Mouse (Mus musculus) layer of hippocampus, postnatal 25 days (tissue): ENCODE measurements around the gene Tspan11. TPM values are rescaled to one million over a fixed set of nuclear protein-coding genes. Genes with fewer than 3 reads are reported as not detected.
A peak's percentile ranks its signal among the peaks of the same experiment; 100 is the strongest.

Experiments
- DNase-seq, 2 experiments: peaks; one replicate each; pipeline ENCODE4 v3.0.0; 2022; ENCODE audit warnings: mixed read lengths in 2 of 2, low spot score in 1 of 2; ENCODE audit errors: extremely low spot score in 1 of 2
- total RNA-seq, 2 experiments: library from RNA; stranded (reverse); gene quantifications; 2 replicates each; pipeline ENCODE4 v1.2.3; 2021

The Tspan11 gene
- total RNA-seq, 2 experiments from 2014 or later, result 2.6 TPM

DNA sequence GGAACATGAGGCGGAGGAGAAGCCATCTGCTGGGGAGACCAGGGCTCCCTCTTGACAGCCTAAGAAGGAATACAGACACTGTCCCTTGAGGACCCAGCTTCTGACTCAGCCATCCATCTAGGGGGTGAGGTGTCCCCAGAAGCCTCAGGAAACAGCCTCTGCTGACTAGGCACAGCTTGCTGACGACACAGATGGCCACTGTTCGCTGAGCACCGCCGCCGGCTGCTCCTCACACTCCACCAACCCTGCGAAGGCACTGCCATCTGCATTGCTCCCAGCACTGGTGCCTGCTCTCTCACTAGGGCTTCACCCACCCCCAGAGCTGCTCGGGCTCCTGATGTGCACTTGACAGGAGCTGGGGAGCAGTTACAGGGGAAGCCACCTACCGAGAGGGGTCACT lies 38.5 kb downstream of the Tspan11 start:
- peak; percentile 56 to 64 for DNase-seq

DNA sequence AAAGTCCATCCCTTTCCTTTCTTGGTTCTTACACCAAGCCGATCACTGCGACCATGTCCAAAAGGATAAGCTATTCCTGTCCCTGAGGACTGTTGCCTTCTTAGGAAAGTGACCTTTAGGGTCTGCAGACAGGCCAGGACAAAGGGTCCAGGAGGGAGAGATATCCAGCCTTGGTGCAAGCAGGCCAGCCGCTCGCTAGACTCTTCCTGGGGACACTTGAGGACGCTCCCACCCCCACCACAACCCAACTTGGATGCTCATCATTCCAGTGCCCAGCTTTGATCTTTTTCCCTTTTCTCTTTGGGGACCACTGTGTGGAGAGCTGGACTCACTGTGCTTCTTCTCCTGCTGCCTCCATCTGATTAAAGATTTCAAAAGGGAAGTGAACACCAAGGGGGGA lies 41.3 kb downstream of the Tspan11 start:
- no peak for DNase-seq

DNA sequence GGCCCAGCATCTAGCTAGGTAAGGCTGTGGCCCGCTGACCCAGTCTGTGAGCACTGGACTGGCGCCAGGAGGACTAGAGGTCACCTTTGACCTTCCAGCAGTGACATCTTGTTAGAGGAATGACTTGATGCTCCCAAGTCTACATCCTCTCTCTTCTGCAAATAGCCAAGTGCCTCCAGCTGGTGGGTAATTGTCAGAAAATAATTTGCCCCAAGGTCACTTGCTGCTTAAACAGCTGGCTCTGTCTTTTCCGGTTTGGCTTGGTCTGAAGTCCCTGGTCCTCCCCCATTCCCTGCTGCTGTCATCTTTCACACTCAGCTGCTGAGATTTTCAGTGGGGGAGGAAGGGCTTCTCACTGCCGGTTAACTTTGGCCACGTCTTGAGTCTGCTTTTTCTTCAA lies 45.3 kb downstream of the Tspan11 start:
- DNase-seq, result no peak

DNA sequence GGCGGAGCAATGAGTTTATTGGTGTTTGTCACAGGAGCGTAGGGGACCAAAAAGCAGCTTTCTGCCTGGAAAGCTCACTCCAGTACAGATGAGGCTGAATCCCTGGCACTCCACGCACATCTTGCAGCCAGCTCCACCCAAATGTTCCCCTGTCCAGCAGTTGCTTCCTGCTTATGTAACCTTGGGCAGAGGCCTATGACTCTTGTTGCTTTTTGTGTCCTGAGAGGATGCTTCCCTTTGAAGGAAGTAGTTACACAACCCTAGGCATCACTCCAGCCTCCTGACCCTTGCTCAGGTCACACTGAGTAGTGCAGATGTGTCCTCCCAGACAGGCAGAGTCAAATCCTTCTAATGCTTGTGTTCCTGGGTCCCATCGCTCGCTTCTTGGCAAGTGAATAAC lies 46.5 kb downstream of the Tspan11 start:
- DNase-seq, result no peak

GRCm38 (mm10) chr6:127935105-127935504 lies 47.7 kb downstream of the Tspan11 start:
- no peak for DNase-seq

DNA sequence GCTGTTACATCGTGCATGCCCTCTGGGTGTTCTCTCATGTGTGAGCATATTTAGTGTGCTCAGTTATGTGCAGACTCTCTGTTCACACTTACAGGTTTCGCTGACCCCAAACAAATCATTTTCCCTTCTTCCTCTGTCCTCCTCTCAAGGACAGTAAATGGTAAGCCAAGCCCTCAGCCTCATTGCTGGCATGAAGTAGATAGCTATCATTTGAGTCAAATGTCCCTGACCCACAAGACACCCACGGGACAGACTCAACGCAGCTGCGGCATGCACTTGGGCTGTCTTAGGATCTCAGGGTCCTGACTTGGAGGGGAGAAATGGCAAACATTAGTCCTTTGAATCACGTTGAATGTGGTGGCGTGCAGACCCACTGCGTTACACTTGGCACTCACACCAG lies 55.0 kb downstream of the Tspan11 start:
- DNase-seq, result no peak

- peak; percentile 68 to 85 for DNase-seq
Measured at GRCm38 (mm10) chr6:127945725-127946124, 58.3 kb downstream of the Tspan11 start.

GRCm38 (mm10) chr6:127948656-127949055 lies 61.3 kb downstream of the Tspan11 start:
- DNase-seq, result no peak

DNA sequence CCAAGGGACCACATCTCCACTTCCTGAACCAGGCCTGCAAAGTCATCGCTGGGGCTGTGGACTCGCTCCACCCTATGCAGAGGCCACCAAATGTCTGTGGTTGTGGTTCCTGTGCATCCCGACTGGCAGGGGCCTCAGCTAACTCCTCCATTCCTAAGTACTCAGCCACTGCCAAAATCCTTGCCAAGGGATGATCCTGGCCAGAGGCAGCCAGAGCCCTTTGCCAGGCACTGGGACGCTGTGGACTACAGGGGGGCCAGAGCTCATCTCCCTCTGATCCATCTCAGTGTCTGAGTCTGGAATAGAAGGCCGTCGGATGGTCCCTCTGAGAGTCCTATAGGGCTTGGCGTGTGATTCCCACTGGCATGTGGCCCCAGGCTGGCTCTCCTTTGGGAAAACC lies 62.5 kb downstream of the Tspan11 start:
- DNase-seq, result no peak

DNA sequence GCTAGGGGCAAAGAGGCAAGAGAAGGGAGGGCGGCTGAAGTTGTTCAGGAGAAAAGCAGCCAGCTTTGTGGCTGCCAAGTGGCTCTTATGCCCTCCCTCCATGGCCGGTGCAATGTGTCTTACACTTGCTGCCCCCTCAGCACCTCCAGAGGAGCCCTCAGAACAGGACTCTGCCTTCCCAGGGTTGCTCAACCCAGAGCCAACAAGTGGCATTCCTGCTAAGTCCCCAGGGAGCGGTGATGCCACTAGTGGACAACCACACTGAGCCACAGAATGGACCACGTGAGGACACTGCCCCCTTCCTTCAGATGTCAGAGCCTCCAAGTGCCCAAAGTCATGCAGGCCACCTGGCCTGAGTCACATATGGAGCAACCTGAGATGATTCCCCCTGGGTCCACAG lies 65.7 kb downstream of the Tspan11 start:
- no peak for DNase-seq

DNA sequence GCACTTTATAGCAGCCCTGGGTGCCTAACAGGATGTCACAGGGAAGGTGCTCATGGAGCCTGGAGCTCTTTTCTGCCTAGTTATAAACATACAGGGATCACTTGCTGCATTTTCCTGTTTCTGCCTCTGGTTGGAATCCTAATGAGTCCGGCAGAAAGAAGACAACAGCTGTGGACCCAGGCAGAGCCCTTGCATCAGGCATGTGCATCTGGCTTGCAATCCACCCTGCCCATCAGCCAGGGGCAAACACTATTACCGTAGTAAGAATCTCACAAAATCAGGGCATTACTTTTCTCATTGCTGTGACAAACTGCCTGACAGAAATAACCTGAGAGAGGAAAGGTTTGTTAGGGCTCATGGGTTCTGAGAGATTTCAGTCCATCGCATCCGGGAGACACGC lies 68.8 kb downstream of the Tspan11 start:
- DNase-seq, result no peak

- no peak for DNase-seq
Measured at GRCm38 (mm10) chr6:127960203-127960602, 72.8 kb downstream of the Tspan11 start.

- peak in 1 of 2 experiments; percentile 55 for DNase-seq
Measured at GRCm38 (mm10) chr6:127965497-127965896, 78.1 kb downstream of the Tspan11 start.

GRCm38 (mm10) chr6:127969709-127970108 lies 82.3 kb downstream of the Tspan11 start:
- DNase-seq, result no peak

DNA sequence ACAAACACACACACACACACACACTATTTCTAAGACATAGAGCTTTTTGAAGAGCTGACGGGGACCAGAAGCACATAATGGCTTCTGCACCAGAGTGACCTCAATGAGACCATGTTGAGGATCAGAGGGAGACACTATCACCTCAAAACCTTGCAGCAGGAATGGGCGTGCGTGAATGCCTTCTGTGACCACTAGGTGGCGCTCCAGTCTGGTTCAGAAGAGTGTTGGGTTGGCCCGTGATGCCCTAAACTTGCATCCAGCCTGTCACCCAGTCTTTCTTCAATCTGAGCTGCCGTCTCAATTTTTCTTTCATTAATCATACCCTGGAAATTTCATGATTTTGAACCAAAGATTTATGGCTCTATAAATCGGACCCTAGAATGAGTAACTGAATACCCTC lies 82.7 kb downstream of the Tspan11 start:
- peak; percentile 71 to 94 for DNase-seq

- no peak for DNase-seq
Measured at GRCm38 (mm10) chr6:127970848-127971247, 83.5 kb downstream of the Tspan11 start.

GRCm38 (mm10) chr6:127971931-127972330 lies 84.5 kb downstream of the Tspan11 start:
- no peak for DNase-seq

DNA sequence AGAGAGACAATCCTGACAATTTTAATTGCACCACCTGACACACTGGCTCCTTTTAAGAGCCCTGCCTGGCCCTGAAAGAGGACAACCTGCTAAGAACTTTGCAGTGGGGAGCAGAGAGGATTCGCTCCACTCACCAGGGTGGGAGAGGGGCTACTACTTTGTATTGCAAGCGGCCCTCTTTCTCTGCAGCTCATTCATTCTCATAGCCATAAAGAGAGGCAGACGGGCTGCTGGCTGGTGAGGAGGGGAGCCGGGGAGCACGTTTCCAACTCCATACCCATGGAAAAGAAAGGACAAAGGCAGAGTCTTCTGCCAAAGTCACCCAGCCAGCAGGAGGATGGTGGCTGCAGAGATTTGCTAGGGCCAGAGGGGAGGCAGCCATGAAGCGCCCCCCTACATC lies 86.2 kb downstream of the Tspan11 start:
- DNase-seq, result no peak

- DNase-seq, result no peak
Measured at GRCm38 (mm10) chr6:127974000-127974399, 86.6 kb downstream of the Tspan11 start.

GRCm38 (mm10) chr6:127976695-127977094 lies 89.3 kb downstream of the Tspan11 start:
- DNase-seq, result no peak

- no peak for DNase-seq
Measured at GRCm38 (mm10) chr6:127978941-127979340, 91.6 kb downstream of the Tspan11 start.

GRCm38 (mm10) chr6:127979831-127980230 lies 92.4 kb downstream of the Tspan11 start:
- DNase-seq, result no peak

DNA sequence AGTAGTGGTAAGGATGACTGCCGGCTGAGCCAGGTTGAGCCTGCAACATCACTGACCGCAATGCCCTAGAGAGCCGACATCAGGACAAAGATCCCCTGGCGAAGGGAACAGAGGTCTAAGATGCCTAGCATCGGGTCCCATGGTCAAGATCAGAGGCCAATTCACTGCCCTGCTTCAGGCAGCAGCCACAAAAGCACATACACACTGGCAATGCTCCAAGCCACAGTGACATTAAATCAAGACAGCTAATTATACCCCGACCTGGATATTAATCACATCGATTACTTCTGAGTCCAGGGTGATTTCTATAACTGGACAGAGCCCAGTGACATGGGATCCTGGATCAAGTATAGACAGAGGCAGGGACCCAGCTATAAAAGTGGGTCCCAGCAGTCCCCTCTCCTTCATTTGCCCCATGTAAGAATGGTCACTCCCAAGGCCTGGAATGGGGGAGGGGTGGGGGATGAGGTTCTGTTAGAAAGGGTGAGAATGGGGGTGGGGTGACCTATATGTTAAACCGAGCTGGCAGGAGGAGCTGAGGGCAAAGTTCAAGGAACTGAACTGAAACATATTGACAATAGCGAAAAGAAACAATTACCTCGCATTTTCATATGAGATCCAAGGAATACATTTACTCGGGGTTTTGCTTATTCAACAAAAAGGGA lies 93.1 kb downstream of the Tspan11 start:
- DNase-seq, result no peak
